Mouse (Mus musculus) left cerebral cortex, adult 6 months (tissue): ENCODE measurements around the gene 1810062G17Rik. TPM values are rescaled to one million over a fixed set of nuclear protein-coding genes. Genes with fewer than 3 reads are reported as not detected.

ENCODE experiments used
- long read RNA-seq, 2 experiments: library from polyadenylated mRNA; unstranded; transcript quantifications; one replicate each; pipeline ENCODE4 v2.0.0; 2019 to 2020
- polyA plus RNA-seq: library from polyadenylated mRNA; unstranded; fragments of <200 nt; fragmentation: Nextera tagmentation; gene quantifications from 2 replicates; pipeline ENCODE4 v1.2.3, GENCODE M21; 2021

The 1810062G17Rik gene
- polyA plus RNA-seq = not detected in 2 replicates
- long read RNA-seq, experiment 1 = 0 reads
- long read RNA-seq, experiment 2 = 0 reads

DNA sequence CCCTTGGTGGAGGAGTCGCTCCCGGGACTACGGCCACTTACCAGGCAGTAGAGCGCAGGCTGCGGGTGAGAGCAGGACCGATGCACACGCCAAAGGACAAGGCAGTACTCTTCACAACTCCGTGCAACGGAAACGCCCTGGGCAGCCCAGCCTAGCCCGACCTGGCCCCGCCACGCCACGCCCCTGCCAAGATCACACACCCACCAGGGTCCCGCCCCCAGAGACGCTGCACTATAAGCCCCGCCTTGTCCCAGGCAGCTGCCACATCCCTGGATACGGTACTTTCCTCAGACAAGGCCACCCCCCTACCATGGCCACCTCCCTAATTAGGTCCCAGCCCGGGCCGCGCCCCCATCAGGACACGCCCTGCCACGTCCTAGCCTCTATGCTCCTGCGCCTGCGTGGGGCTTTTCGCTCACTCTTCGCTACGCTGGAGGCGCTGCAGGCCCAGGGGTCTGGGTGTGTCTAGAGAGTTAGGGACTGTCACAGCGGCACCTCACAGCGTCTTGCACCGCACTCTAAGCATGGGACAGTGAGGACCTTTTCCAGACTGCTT lies at the start of gene 1810062G17Rik, which contains the start of gene Anxa5:
Gene 1810062G17Rik, plus strand, starts transcription at position 406 of the 556 bp plus-strand sequence.
Gene Anxa5, minus strand, starts transcription at position 363 of the 556 bp plus-strand sequence.

DNA sequence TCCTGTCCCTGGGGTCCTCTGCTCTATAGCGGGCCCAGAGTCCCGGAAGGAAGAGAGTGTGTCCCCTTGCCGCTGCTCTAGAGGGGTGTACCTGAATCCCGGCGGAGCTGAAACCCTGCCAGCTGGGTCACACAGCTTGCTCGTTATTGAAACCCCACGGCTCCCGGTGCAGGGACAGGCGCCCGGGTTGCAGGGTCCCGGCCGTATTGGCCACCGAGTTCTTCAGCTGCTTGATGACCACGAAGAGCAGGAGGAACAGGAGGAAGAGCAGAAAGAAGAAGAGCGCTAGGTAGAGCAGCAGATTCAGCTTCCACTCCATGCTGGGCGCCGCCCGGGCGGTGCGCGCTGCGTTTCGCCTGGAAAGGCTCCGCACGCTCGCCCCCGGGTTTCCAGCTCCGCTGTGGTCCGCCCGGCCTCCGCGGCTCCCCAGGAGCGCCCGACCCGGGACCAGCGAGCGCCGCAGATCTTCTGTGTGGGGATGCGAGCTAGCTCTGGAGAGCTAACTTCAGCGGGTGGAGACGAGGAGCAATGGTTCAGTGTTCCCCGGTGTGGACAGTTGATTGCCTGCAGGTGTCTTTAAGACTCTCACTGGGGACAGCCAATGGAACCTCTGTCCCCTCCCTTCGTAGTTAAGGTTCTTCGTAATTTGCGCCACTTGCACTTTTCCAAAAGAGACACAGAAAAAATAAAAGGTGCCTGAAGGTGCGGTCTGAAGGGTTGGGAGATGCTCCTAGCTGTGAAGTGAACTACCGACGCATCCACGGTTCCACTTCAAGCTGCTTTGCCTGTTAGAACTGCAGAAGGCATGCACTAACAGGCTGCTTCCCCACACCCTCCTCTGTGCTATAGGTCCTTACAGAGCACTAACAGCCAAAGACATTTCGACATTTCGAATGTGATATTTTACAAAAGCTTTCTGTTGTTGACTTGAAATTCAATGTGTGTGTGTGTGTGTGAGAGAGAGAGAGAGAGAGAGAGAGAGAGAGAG lies 45.6 kb downstream of the 1810062G17Rik start, which contains the start of gene Gm11549:
Gene Gm11549, minus strand, starts transcription at position 741 of the 988 bp plus-strand sequence.

Other genes with a start within 250 kb of the 1810062G17Rik start
- 118 and 132 TPM in 2 replicates for gene Anxa5, start within 50 bp of the 1810062G17Rik start, polyA plus RNA-seq
- 40.3 and 47.2 TPM in 2 replicates for gene Gm11549, start 45.9 kb downstream of the 1810062G17Rik start, polyA plus RNA-seq
- gene Exosc9, start 76.7 kb downstream of the 1810062G17Rik start, polyA plus RNA-seq = 40.9 and 42.3 TPM in 2 replicates
- gene Ccna2, start 96.2 kb downstream of the 1810062G17Rik start, polyA plus RNA-seq = 0.73 and 1.1 TPM in 2 replicates
- 8.0 and 9.2 TPM in 2 replicates for gene Bbs7, start 137.5 kb downstream of the 1810062G17Rik start, polyA plus RNA-seq
- 6.3 and 6.6 TPM in 2 replicates for gene Trpc3, start 214.2 kb downstream of the 1810062G17Rik start, polyA plus RNA-seq